Mouse (Mus musculus) MEL (cell line): ENCODE results near the gene C1qtnf1. TPM values are rescaled to one million over a fixed set of nuclear protein-coding genes. Genes with fewer than 3 reads are reported as not detected.

ENCODE experiments used
- DNase-seq: peaks from one replicate; pipeline ENCODE4 v3.0.0; 2011; ENCODE audit warnings: low read depth, low spot score
- H3K27ac ChIP-seq: 2 replicates; pipeline ENCODE4 v1.5.1; 2012; ENCODE audit warnings: low read depth, mild to moderate bottlenecking, control low read depth, low read length, moderate library complexity; ENCODE audit not compliant: control insufficient read depth
- H3K27me3 ChIP-seq, 2 experiments: fragments of 150-350 bp in 1 of 2; sonication (generic) in 1 of 2; 2 replicates each; pipeline ENCODE4 v1.6.1; 2012; ENCODE audit warnings: low read length in 2 of 2, mild to moderate bottlenecking in 2 of 2, improper control_type of control experiment in 1 of 2, moderate library complexity in 1 of 2; ENCODE audit not compliant: insufficient read depth in 2 of 2, control insufficient read depth in 1 of 2
- H3K36me3 ChIP-seq, 2 experiments: 2 replicates each; pipeline ENCODE4 v1.6.1; 2012 to 2014; ENCODE audit warnings: low read length in 2 of 2, improper control_type of control experiment in 1 of 2, inconsistent platforms in 1 of 2, mild to moderate bottlenecking in 1 of 2; ENCODE audit not compliant: insufficient read depth in 2 of 2, control insufficient read depth in 1 of 2
- H3K4me1 ChIP-seq, 2 experiments: fragments of 150-350 bp in 1 of 2; sonication (generic) in 1 of 2; 2 replicates each; pipeline ENCODE4 v1.6.1; 2012; ENCODE audit warnings: low read length in 2 of 2, improper control_type of control experiment in 1 of 2, mild to moderate bottlenecking in 1 of 2; ENCODE audit not compliant: insufficient read depth in 2 of 2, control insufficient read depth in 1 of 2
- H3K4me3 ChIP-seq, 2 experiments: fragments of 150-350 bp in 1 of 2; sonication (generic) in 1 of 2; 2 replicates each; pipeline ENCODE4 v1.5.1; 2012; ENCODE audit warnings: low read depth in 2 of 2, low read length in 2 of 2, mild to moderate bottlenecking in 2 of 2, moderate library complexity in 2 of 2, control low read depth in 1 of 2, improper control_type of control experiment in 1 of 2; ENCODE audit not compliant: control insufficient read depth in 1 of 2, insufficient read depth in 1 of 2
- H3K79me2 ChIP-seq: 2 replicates; pipeline ENCODE4 v1.6.1; 2012; ENCODE audit warnings: mild to moderate bottlenecking, low read length, moderate library complexity; ENCODE audit not compliant: control insufficient read depth, poor library complexity, insufficient read depth
- H3K9ac ChIP-seq: 2 replicates; pipeline ENCODE4 v1.6.1; 2012; ENCODE audit warnings: low read depth, mild to moderate bottlenecking, control low read depth, low read length, moderate library complexity; ENCODE audit not compliant: control insufficient read depth, poor library complexity, severe bottlenecking
- H3K9me3 ChIP-seq: fragments of 150-350 bp; sonication (generic); replicated peaks from 2 replicates; pipeline ENCODE4 v1.6.1; 2012; ENCODE audit warnings: mild to moderate bottlenecking, low read length, improper control_type of control experiment, moderate library complexity; ENCODE audit not compliant: insufficient read depth
- CHD1 ChIP-seq: IDR thresholded peaks from 2 replicates; pipeline ENCODE4 v1.6.1; 2012; ENCODE audit warnings: low read depth, mild to moderate bottlenecking, inconsistent platforms, low read length, improper control_type of control experiment
- CHD2 ChIP-seq: IDR thresholded peaks from 2 replicates; pipeline ENCODE4 v1.6.1; 2011; ENCODE audit warnings: low read length, improper control_type of control experiment
- CTCF ChIP-seq, 3 experiments: IDR thresholded peaks in 2 of 3; conservative IDR thresholded peaks in 1 of 3; 2 replicates each; pipeline ENCODE4 v1.5.1; 2011 to 2012; ENCODE audit warnings: low read length in 3 of 3, low read depth in 2 of 3, mild to moderate bottlenecking in 2 of 3, improper control_type of control experiment in 1 of 3, inconsistent platforms in 1 of 3, mixed read lengths in 1 of 3, moderate library complexity in 1 of 3; ENCODE audit not compliant: control insufficient read depth in 1 of 3, insufficient read depth in 1 of 3, poor library complexity in 1 of 3, severe bottlenecking in 1 of 3
- GABPA ChIP-seq: IDR thresholded peaks from 2 replicates; pipeline ENCODE4 v1.6.1; 2012; ENCODE audit warnings: low read depth, mild to moderate bottlenecking, inconsistent platforms, low read length, improper control_type of control experiment, moderate library complexity
- KAT2A ChIP-seq: conservative IDR thresholded peaks from 2 replicates; pipeline ENCODE4 v1.6.1; 2012; ENCODE audit warnings: low read depth, low read length, improper control_type of control experiment, inconsistent platforms
- MAFK ChIP-seq: IDR thresholded peaks from 2 replicates; pipeline ENCODE4 v1.6.1; 2011; ENCODE audit warnings: low read depth, mild to moderate bottlenecking, low read length, improper control_type of control experiment, borderline replicate concordance
- MAX ChIP-seq: IDR thresholded peaks from 2 replicates; pipeline ENCODE4 v1.6.1; 2011; ENCODE audit warnings: low read length, improper control_type of control experiment
- MAZ ChIP-seq: IDR thresholded peaks from 2 replicates; pipeline ENCODE4 v1.6.1; 2012; ENCODE audit warnings: low read depth, mild to moderate bottlenecking, inconsistent platforms, low read length, improper control_type of control experiment
- MEF2A ChIP-seq: IDR thresholded peaks from 2 replicates; pipeline ENCODE4 v1.6.1; 2014; ENCODE audit warnings: low read depth, mild to moderate bottlenecking, inconsistent platforms, low read length, improper control_type of control experiment; ENCODE audit not compliant: poor library complexity, insufficient replicate concordance, severe bottlenecking; ENCODE audit errors: extremely low read depth
- MXI1 ChIP-seq: IDR thresholded peaks from 2 replicates; pipeline ENCODE4 v1.6.1; 2011; ENCODE audit warnings: mild to moderate bottlenecking, low read depth, low read length, improper control_type of control experiment
- MYC ChIP-seq: IDR thresholded peaks from 2 replicates; pipeline ENCODE4 v1.6.1; 2011; ENCODE audit warnings: low read depth, mild to moderate bottlenecking, low read length, improper control_type of control experiment, moderate library complexity
- NRF1 ChIP-seq: IDR thresholded peaks from 2 replicates; pipeline ENCODE4 v1.6.1; 2014; ENCODE audit warnings: low read depth, mild to moderate bottlenecking, inconsistent platforms, low read length, improper control_type of control experiment, moderate library complexity; ENCODE audit not compliant: poor library complexity, insufficient read depth, severe bottlenecking
- POLR2A ChIP-seq, 2 experiments: IDR thresholded peaks; 2 replicates each; pipeline ENCODE4 v1.6.1; 2011 to 2012; ENCODE audit warnings: low read length in 2 of 2, mild to moderate bottlenecking in 2 of 2, control low read depth in 1 of 2, improper control_type of control experiment in 1 of 2, low read depth in 1 of 2, moderate library complexity in 1 of 2; ENCODE audit not compliant: control insufficient read depth in 1 of 2, insufficient read depth in 1 of 2, poor library complexity in 1 of 2
- RAD21 ChIP-seq: IDR thresholded peaks from 2 replicates; pipeline ENCODE4 v1.6.1; 2011; ENCODE audit warnings: mild to moderate bottlenecking, low read depth, low read length, improper control_type of control experiment
- RCOR1 ChIP-seq: IDR thresholded peaks from 2 replicates; pipeline ENCODE4 v1.6.1; 2012; ENCODE audit warnings: low read depth, mild to moderate bottlenecking, inconsistent platforms, low read length, improper control_type of control experiment
- SIN3A ChIP-seq: IDR thresholded peaks from 2 replicates; pipeline ENCODE4 v1.6.1; 2012; ENCODE audit warnings: low read length, improper control_type of control experiment, inconsistent platforms
- SMC3 ChIP-seq: IDR thresholded peaks from 2 replicates; pipeline ENCODE4 v1.6.1; 2011; ENCODE audit warnings: low read depth, low read length, improper control_type of control experiment
- TAL1 ChIP-seq: IDR thresholded peaks from 2 replicates; pipeline ENCODE4 v1.6.1; 2012; ENCODE audit warnings: mild to moderate bottlenecking, inconsistent platforms, low read length, moderate library complexity, mixed read lengths
- TBP ChIP-seq: IDR thresholded peaks from 2 replicates; pipeline ENCODE4 v1.8.0; 2011; ENCODE audit warnings: low read depth, low read length, improper control_type of control experiment
- TCF12 ChIP-seq: IDR thresholded peaks from 2 replicates; pipeline ENCODE4 v1.6.1; 2014; ENCODE audit warnings: low read depth, mild to moderate bottlenecking, inconsistent platforms, low read length, improper control_type of control experiment, moderate library complexity
- USF1 ChIP-seq: IDR thresholded peaks from 2 replicates; pipeline ENCODE4 v1.6.1; 2014; ENCODE audit warnings: low read depth, mild to moderate bottlenecking, inconsistent platforms, low read length, improper control_type of control experiment, moderate library complexity
- USF2 ChIP-seq, 2 experiments: IDR thresholded peaks; 2 replicates each; pipeline ENCODE4 v1.6.1; 2011 to 2012; ENCODE audit warnings: improper control_type of control experiment in 2 of 2, low read length in 2 of 2, borderline replicate concordance in 1 of 2, inconsistent platforms in 1 of 2, low read depth in 1 of 2, mild to moderate bottlenecking in 1 of 2; ENCODE audit not compliant: insufficient read depth in 1 of 2
- ZC3H11A ChIP-seq: IDR thresholded peaks from 2 replicates; pipeline ENCODE4 v1.6.1; 2012; ENCODE audit warnings: low read depth, mild to moderate bottlenecking, inconsistent platforms, low read length, improper control_type of control experiment
- ZKSCAN1 ChIP-seq: IDR thresholded peaks from 2 replicates; pipeline ENCODE4 v1.6.1; 2012; ENCODE audit warnings: low read depth, mild to moderate bottlenecking, inconsistent platforms, low read length, improper control_type of control experiment, moderate library complexity
- ZNF384 ChIP-seq: IDR thresholded peaks from 2 replicates; pipeline ENCODE4 v1.6.1; 2012; ENCODE audit warnings: low read depth, mild to moderate bottlenecking, inconsistent platforms, low read length, improper control_type of control experiment
- polyA plus RNA-seq, 2 experiments: library from polyadenylated mRNA; stranded (reverse) in 1 of 2; unstranded in 1 of 2; fragments of >175 nt in 1 of 2; fragments of >200 nt in 1 of 2; gene quantifications; 2 replicates each; pipeline versions ENCODE4 v1.2.1 to v1.2.4; 2012; ENCODE audit warnings: low replicate concordance in 2 of 2, low read depth in 1 of 2; ENCODE audit not compliant: insufficient read length in 2 of 2, insufficient read depth in 1 of 2, missing spikeins in 1 of 2
- total RNA-seq: library from RNA; depleted of rRNA; stranded (reverse); fragments of 300-350 nt; gene quantifications from 2 replicates; pipeline ENCODE4 v1.2.3, GENCODE M21; 2012

The C1qtnf1 gene
- total and polyA plus RNA-seq, 3 experiments, result 0.27 to 0.72 TPM; not detected in 1

DNA sequence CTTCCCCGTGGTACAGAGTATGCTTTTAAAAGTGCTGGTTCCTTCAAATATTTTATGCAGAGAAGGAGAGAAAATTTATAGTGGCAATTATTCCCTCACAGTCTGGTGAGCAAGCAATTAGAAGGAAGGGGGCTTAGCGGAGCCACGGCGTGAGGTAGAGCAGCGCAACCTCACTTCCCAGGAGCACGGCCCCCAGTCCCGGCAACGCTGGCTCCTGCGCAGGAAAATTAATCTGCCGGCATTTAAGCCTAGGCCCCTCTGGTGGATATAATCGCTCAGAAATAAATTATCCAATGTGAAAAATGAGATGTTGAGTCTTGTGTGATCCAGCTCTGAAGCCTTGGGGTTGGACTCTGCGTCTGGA, 60.9 kb downstream of the C1qtnf1 start:
- Histone ChIP-seq H3K27me3 (no peaks in the 10 kb centered on the region; a peak in 1 of 4 replicates), H3K4me3 (no peak overlapping the region), H3K79me2 (no peaks in the 10 kb centered on the region), H3K27ac (no peak overlapping the region), H3K9me3 (no peaks in the 10 kb centered on the region), H3K4me1 (no peaks in the 10 kb centered on the region), H3K36me3 (0 out of 4 replicates have a peak, but pooled peaks cover 0 to 1% of the 10 kb centered on the region in 2 experiments), H3K9ac (no peak overlapping the region)
- TF ChIP-seq TCF12, result no peak
- no peak for TF ChIP-seq RAD21
- no peak for TF ChIP-seq MEF2A
- TF ChIP-seq TAL1, result no peak
- no peak for TF ChIP-seq MXI1
- no peak for TF ChIP-seq CHD2
- TF ChIP-seq MAZ, result no peak
- TF ChIP-seq USF2 (IDR thresholded peaks at IDR 0.05; ENCODE audit: borderline replicate concordance in 1 of 2, insufficient read depth in 1 of 2, low read depth in 1 of 2, low read length in 2 of 2), result no peak
- no peak for TF ChIP-seq GABPA
- TF ChIP-seq ZNF384, result no peak
- no peak for TF ChIP-seq MAX
- TF ChIP-seq CHD1, result no peak
- no peak for TF ChIP-seq TBP
- no peak for DNase-seq

DNA sequence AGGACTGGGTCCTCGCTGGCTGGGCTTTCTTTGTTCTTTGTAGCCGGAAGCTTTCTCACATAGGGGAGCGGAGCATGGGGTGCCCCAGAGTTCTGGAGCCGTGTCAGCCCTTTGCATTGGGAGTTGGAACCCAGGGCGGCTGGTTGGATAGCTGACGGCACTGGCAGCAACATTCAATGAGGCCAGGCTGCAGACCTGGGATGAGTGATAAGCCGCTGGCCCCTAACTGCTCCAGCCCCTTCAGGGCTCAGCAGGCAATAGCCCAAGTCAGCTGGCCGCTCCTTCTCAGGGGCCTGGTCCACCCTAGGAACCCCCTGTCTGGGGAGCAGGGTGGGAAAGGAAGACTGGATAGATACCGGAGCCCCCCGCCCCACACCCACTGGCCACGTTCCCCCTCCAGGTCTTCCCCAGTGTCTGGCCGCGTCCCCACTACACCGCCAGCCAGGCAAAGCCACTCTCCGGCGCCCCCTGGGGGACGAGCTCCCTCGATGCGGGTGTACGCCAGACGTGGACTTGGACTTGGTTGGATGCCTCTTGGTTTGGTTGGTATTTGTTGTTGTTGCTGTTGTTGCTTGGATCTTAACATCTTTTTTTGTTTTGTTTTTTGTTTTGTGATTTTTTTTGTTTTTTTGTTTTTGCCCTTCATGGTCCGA, 62.7 kb downstream of the C1qtnf1 start:
- H3K27me3 ChIP-seq, result no peaks in the 10 kb centered on the region; a peak in 1 of 4 replicates
- no peak overlapping the region for H3K9ac ChIP-seq
- H3K27ac ChIP-seq, result no peak overlapping the region
- H3K4me1 ChIP-seq, result no peaks in the 10 kb centered on the region
- H3K4me3 ChIP-seq, result no peak overlapping the region; a peak in 1 of 4 replicates
- H3K9me3 ChIP-seq, result no peaks in the 10 kb centered on the region
- peak; percentile 74 for DNase-seq
- no peak for TF ChIP-seq MXI1
- no peak for TF ChIP-seq RCOR1
- no peak for TF ChIP-seq ZNF384
- TF ChIP-seq NRF1, result no peak
- TF ChIP-seq SIN3A, result no peak
- TF ChIP-seq TBP, result no peak
- TF ChIP-seq MAFK, result no peak
- TF ChIP-seq POLR2A (IDR thresholded peaks at IDR 0.05; ENCODE audit: control insufficient read depth in 1 of 2, insufficient read depth in 1 of 2, low read depth in 1 of 2, low read length in 2 of 2, poor library complexity in 1 of 2), result no peak
- TF ChIP-seq CHD2, result no peak
- TF ChIP-seq MAX, result no peak
- no peak for TF ChIP-seq KAT2A
- peak; percentile 99 for TF ChIP-seq SMC3
- TF ChIP-seq TAL1, result no peak
- peak; percentile 78 for TF ChIP-seq RAD21
- peak; percentile 63; the same call in 1 of the 2 replicates for TF ChIP-seq MAZ
- TF ChIP-seq ZKSCAN1, result no peak
- TF ChIP-seq USF1, result no peak
- TF ChIP-seq CTCF (IDR thresholded peaks at IDR 0.05 in 2 of 3, conservative IDR thresholded peaks at IDR 0.05 in 1 of 3; ENCODE audit: control insufficient read depth in 1 of 3, insufficient read depth in 1 of 3, low read depth in 2 of 3, low read length in 3 of 3, poor library complexity in 1 of 3, severe bottlenecking in 1 of 3), result peak; percentile 78 to 99 (median 97)
- TF ChIP-seq ZC3H11A, result peak; percentile 96
- no peak for TF ChIP-seq MYC
- no peaks in the 10 kb centered on the region for H3K79me2 ChIP-seq
- no peaks in the 10 kb centered on the region for H3K36me3 ChIP-seq
